Mouse (Mus musculus) CH12.LX (cell line): Measurements from ENCODE around the gene Gm27021. TPM values are rescaled to one million over a fixed set of nuclear protein-coding genes. Genes with fewer than 3 reads are reported as not detected.

Source experiments
- DNase-seq: peaks from one replicate; pipeline ENCODE4 v3.0.0-alpha.2; 2013; ENCODE audit errors: extremely low read depth
- H3K27ac ChIP-seq: 2 replicates; pipeline ENCODE4 v1.5.1; 2012; ENCODE audit warnings: low read depth, mild to moderate bottlenecking, control low read depth, moderate library complexity; ENCODE audit not compliant: insufficient read depth
- H3K27me3 ChIP-seq: replicated peaks from 2 replicates; pipeline ENCODE3; 2012; ENCODE audit warnings: inconsistent platforms
- H3K36me3 ChIP-seq, 2 experiments: replicated peaks in 1 of 2; 2 replicates each; pipeline versions ENCODE3 to v1.6.1; 2012; ENCODE audit warnings: inconsistent platforms in 1 of 2, low read length in 1 of 2, mild to moderate bottlenecking in 1 of 2, mixed read lengths in 1 of 2, moderate library complexity in 1 of 2; ENCODE audit not compliant: control insufficient read depth in 1 of 2, insufficient read depth in 1 of 2
- H3K4me1 ChIP-seq, 2 experiments: 2 replicates each; pipeline ENCODE4 v1.6.1; 2012; ENCODE audit warnings: inconsistent platforms in 1 of 2, moderate library complexity in 1 of 2; ENCODE audit not compliant: insufficient read depth in 2 of 2, control insufficient read depth in 1 of 2
- H3K4me2 ChIP-seq: 2 replicates; pipeline ENCODE4 v1.6.1; 2012; ENCODE audit warnings: low read depth, mild to moderate bottlenecking, control low read depth; ENCODE audit not compliant: poor library complexity, insufficient read depth, severe bottlenecking
- H3K4me3 ChIP-seq, 3 experiments: fragments of 150-350 bp in 1 of 3; sonication (generic) in 1 of 3; replicated peaks in 1 of 3; 2 replicates each; pipeline versions ENCODE3 to v1.5.1; 2011 to 2012; ENCODE audit warnings: low read depth in 2 of 3, low read length in 2 of 3, mild to moderate bottlenecking in 2 of 3, moderate library complexity in 2 of 3, control low read depth in 1 of 3, improper control_type of control experiment in 1 of 3, inconsistent platforms in 1 of 3, mixed read lengths in 1 of 3; ENCODE audit not compliant: poor library complexity in 1 of 3
- H3K79me2 ChIP-seq: replicated peaks from 2 replicates; pipeline ENCODE4 v1.6.1; 2012; ENCODE audit warnings: mild to moderate bottlenecking, moderate library complexity; ENCODE audit not compliant: control insufficient read depth, poor library complexity, insufficient read depth, severe bottlenecking; ENCODE audit errors: extremely low read depth
- H3K9ac ChIP-seq: 2 replicates; pipeline ENCODE4 v1.6.1; 2012; ENCODE audit warnings: low read depth, mild to moderate bottlenecking, control low read depth, moderate library complexity; ENCODE audit not compliant: insufficient read depth
- H3K9me3 ChIP-seq: replicated peaks from 2 replicates; pipeline ENCODE3; 2012; ENCODE audit warnings: low read length, inconsistent platforms, mixed read lengths
- BHLHE40 ChIP-seq: IDR thresholded peaks from 2 replicates; pipeline ENCODE4 v1.6.1; 2011; ENCODE audit warnings: mild to moderate bottlenecking, low read depth, low read length, improper control_type of control experiment
- CHD1 ChIP-seq: IDR thresholded peaks from 2 replicates; pipeline ENCODE4 v1.6.1; 2012; ENCODE audit warnings: low read depth, low read length, improper control_type of control experiment, inconsistent platforms
- CHD2 ChIP-seq: IDR thresholded peaks from 2 replicates; pipeline ENCODE4 v1.6.1; 2011; ENCODE audit warnings: low read length, improper control_type of control experiment
- ELF1 ChIP-seq: IDR thresholded peaks from 2 replicates; pipeline ENCODE4 v1.6.1; 2014; ENCODE audit warnings: low read depth, mild to moderate bottlenecking, inconsistent platforms, low read length, improper control_type of control experiment
- ETS1 ChIP-seq: conservative IDR thresholded peaks from 2 replicates; pipeline ENCODE4 v1.6.1; 2012; ENCODE audit warnings: low read depth, mild to moderate bottlenecking, inconsistent platforms, low read length, improper control_type of control experiment, moderate library complexity
- GABPA ChIP-seq: IDR thresholded peaks from 2 replicates; pipeline ENCODE4 v1.6.1; 2012; ENCODE audit warnings: low read depth, low read length, improper control_type of control experiment, inconsistent platforms; ENCODE audit not compliant: insufficient replicate concordance
- HCFC1 ChIP-seq: IDR thresholded peaks from 2 replicates; pipeline ENCODE4 v1.6.1; 2012; ENCODE audit warnings: low read depth, mild to moderate bottlenecking, inconsistent platforms, low read length, improper control_type of control experiment
- IRF4 ChIP-seq: IDR thresholded peaks from 2 replicates; pipeline ENCODE4 v1.6.1; 2014; ENCODE audit warnings: low read depth, mild to moderate bottlenecking, inconsistent platforms, low read length, improper control_type of control experiment
- JUN ChIP-seq: IDR thresholded peaks from 2 replicates; pipeline ENCODE4 v1.6.1; 2011; ENCODE audit warnings: low read depth, mild to moderate bottlenecking, low read length, improper control_type of control experiment, moderate library complexity; ENCODE audit not compliant: insufficient read depth
- JUND ChIP-seq: conservative IDR thresholded peaks from 2 replicates; pipeline ENCODE4 v1.6.1; 2011; ENCODE audit warnings: low read depth, low read length, improper control_type of control experiment
- KAT2A ChIP-seq: IDR thresholded peaks from 2 replicates; pipeline ENCODE4 v1.6.1; 2012; ENCODE audit warnings: low read length, improper control_type of control experiment, inconsistent platforms; ENCODE audit not compliant: insufficient replicate concordance
- MAFK ChIP-seq: IDR thresholded peaks from 2 replicates; pipeline ENCODE4 v1.6.1; 2011; ENCODE audit warnings: low read length, improper control_type of control experiment; ENCODE audit not compliant: insufficient replicate concordance
- MAX ChIP-seq: IDR thresholded peaks from 2 replicates; pipeline ENCODE4 v1.6.1; 2011; ENCODE audit warnings: low read length, improper control_type of control experiment
- MAZ ChIP-seq: IDR thresholded peaks from 2 replicates; pipeline ENCODE4 v1.6.1; 2012; ENCODE audit warnings: low read depth, mild to moderate bottlenecking, inconsistent platforms, low read length, improper control_type of control experiment, moderate library complexity
- MEF2A ChIP-seq: IDR thresholded peaks from 2 replicates; pipeline ENCODE4 v1.6.1; 2014; ENCODE audit warnings: low read depth, mild to moderate bottlenecking, inconsistent platforms, low read length, improper control_type of control experiment, borderline replicate concordance
- MXI1 ChIP-seq: IDR thresholded peaks from 2 replicates; pipeline ENCODE4 v1.6.1; 2011; ENCODE audit warnings: mild to moderate bottlenecking, low read depth, low read length, improper control_type of control experiment
- PAX5 ChIP-seq: IDR thresholded peaks from 2 replicates; pipeline ENCODE4 v1.6.1; 2012; ENCODE audit warnings: low read length, inconsistent platforms, mixed read lengths
- POLR2A ChIP-seq: IDR thresholded peaks from 2 replicates; pipeline ENCODE4 v1.6.1; 2011; ENCODE audit warnings: low read depth, mild to moderate bottlenecking, improper control_type of control experiment, low read length
- RAD21 ChIP-seq: IDR thresholded peaks from 2 replicates; pipeline ENCODE4 v1.6.1; 2011; ENCODE audit warnings: low read depth, mild to moderate bottlenecking, low read length, improper control_type of control experiment, moderate library complexity
- RCOR1 ChIP-seq: conservative IDR thresholded peaks from 2 replicates; pipeline ENCODE4 v1.6.1; 2012; ENCODE audit warnings: low read depth, mild to moderate bottlenecking, inconsistent platforms, low read length, improper control_type of control experiment
- SIN3A ChIP-seq: IDR thresholded peaks from 2 replicates; pipeline ENCODE4 v1.6.1; 2012; ENCODE audit warnings: low read length, improper control_type of control experiment, inconsistent platforms
- SMC3 ChIP-seq: IDR thresholded peaks from 2 replicates; pipeline ENCODE4 v1.6.1; 2011; ENCODE audit warnings: low read depth, low read length, improper control_type of control experiment
- TCF12 ChIP-seq: IDR thresholded peaks from 2 replicates; pipeline ENCODE4 v1.6.1; 2014; ENCODE audit warnings: low read depth, mild to moderate bottlenecking, inconsistent platforms, low read length, improper control_type of control experiment
- UBTF ChIP-seq: IDR thresholded peaks from 2 replicates; pipeline ENCODE4 v1.6.1; 2012; ENCODE audit warnings: low read depth, mild to moderate bottlenecking, inconsistent platforms, low read length, improper control_type of control experiment, moderate library complexity
- ZC3H11A ChIP-seq: IDR thresholded peaks from 2 replicates; pipeline ENCODE4 v1.6.1; 2012; ENCODE audit warnings: low read depth, mild to moderate bottlenecking, inconsistent platforms, low read length, improper control_type of control experiment
- ZKSCAN1 ChIP-seq: IDR thresholded peaks from 2 replicates; pipeline ENCODE4 v1.6.1; 2012; ENCODE audit warnings: low read depth, inconsistent platforms, low read length, improper control_type of control experiment, borderline replicate concordance
- ZMIZ1 ChIP-seq: IDR thresholded peaks from 2 replicates; pipeline ENCODE4 v1.6.1; 2012; ENCODE audit warnings: low read depth, mild to moderate bottlenecking, inconsistent platforms, low read length, improper control_type of control experiment
- ZNF384 ChIP-seq: IDR thresholded peaks from 2 replicates; pipeline ENCODE4 v1.6.1; 2012; ENCODE audit warnings: low read depth, low read length, improper control_type of control experiment, inconsistent platforms
- dilution Hi-C: fragments of 300-500 bp; cut with MboI; formaldehyde crosslinking; loops from 2 replicates; pipeline ENCODE4 v1.14.3; 2020; ENCODE audit warnings: low sequenced_read_pairs; ENCODE audit not compliant: extremely low pct_unique_long_range_greater_than_20kb, extremely low pct_ligation_motif_present
- in situ Hi-C: fragments of 300-500 bp; cut with MboI; formaldehyde crosslinking; loops from 3 replicates; pipeline ENCODE4 v1.14.3; 2019; ENCODE audit warnings: low sequenced_read_pairs, low pct_ligation_motif_present, low pct_unique_long_range_greater_than_20kb, mixed read lengths
- polyA plus RNA-seq: library from polyadenylated mRNA; unstranded; fragments of >175 nt; gene quantifications from 2 replicates; pipeline ENCODE4 v1.2.1, GENCODE M21; 2012; ENCODE audit warnings: low read depth; ENCODE audit not compliant: insufficient read length
- total RNA-seq, 2 experiments: library from RNA; depleted of rRNA; stranded (reverse); fragments of 300-350 nt in 1 of 2; fragments of >200 nt in 1 of 2; gene quantifications; 2 replicates each; pipeline ENCODE4 v1.2.3; 2012 to 2014

Gene Gm27021
- total and polyA plus RNA-seq, 3 experiments, result 1.0 to 1.1 TPM; not detected in 1

DNA sequence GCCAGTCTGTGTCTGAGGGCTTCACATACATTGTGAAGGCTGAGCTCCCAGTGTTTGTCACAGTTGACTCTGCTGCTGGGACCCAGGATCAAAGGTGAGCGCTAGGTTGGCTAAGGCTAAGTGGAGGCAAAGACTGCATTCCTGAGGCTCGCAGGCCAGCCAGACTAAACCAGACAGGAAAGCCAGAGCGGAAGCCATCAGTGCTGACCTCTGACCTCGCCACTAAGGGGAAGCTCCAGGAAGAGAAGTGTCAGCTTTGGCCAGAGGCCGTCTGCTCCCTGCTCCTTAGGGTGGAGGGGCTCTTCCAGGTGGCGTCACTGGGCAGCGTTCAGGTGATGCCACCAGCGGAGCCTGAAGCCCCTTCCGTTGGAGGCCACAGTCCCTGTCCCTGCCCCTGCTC is 92.1 kb downstream of the Gm27021 start:
- H3K4me2 ChIP-seq, result no peak overlapping the region
- no peaks in the 10 kb centered on the region for H3K27me3 ChIP-seq
- H3K4me3 ChIP-seq, result no peak overlapping the region
- TF ChIP-seq MAFK, result no peak
- no peak for TF ChIP-seq GABPA
- TF ChIP-seq ZNF384, result no peak
- TF ChIP-seq CHD1, result no peak
- TF ChIP-seq SMC3, result no peak
- TF ChIP-seq MXI1, result no peak
- no peak for TF ChIP-seq UBTF
- no peak for TF ChIP-seq ZMIZ1
- TF ChIP-seq HCFC1, result no peak
- TF ChIP-seq IRF4, result no peak
- no peak for TF ChIP-seq MAZ
- no peak for TF ChIP-seq POLR2A
- TF ChIP-seq MAX, result no peak
- TF ChIP-seq ZKSCAN1, result no peak
- TF ChIP-seq KAT2A, result no peak
- no peak for TF ChIP-seq JUN
- TF ChIP-seq RCOR1, result no peak
- no peak for TF ChIP-seq MEF2A
- no peak for TF ChIP-seq JUND
- TF ChIP-seq ETS1, result no peak
- in situ Hi-C loops (no loop called here), dilution Hi-C loops (no loop called here)
- no peaks in the 10 kb centered on the region; the same call in 1 of the 2 replicates for H3K79me2 ChIP-seq
- H3K27ac ChIP-seq, result no peak overlapping the region
- no peaks in the 10 kb centered on the region for H3K9me3 ChIP-seq
- no peak overlapping the region for H3K9ac ChIP-seq
- peaks cover 97 to 99% of the 10 kb centered on the region in 2 experiments for H3K36me3 ChIP-seq
- H3K4me1 ChIP-seq, result peaks cover 0 to 10% of the 10 kb centered on the region in 2 experiments; a peak in 2 of 4 replicates
- no peak for DNase-seq

DNA sequence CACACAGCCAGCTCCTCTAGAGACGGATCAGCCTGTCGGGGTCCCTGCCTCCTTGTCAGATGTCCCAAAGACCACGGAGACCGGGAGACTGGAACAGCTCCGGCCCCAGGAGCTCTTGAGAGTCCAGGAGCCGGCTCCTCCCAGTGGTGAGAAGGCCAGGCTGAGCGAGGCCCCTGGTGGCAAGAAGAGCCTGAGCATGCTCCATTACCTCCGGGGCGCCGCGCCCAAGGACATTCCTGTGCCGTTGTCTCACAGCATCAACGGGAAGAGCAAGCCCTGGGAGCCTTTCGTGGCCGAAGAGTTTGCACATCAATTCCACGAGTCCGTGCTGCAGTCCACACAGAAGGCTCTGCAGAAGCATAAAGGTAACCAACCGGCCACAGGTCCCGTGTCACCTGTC is 92.9 kb downstream of the Gm27021 start:
- Histone ChIP-seq H3K4me1 (peaks cover 0 to 12% of the 10 kb centered on the region in 2 experiments; a peak in 2 of 4 replicates), H3K27ac (no peak overlapping the region), H3K27me3 (no peaks in the 10 kb centered on the region), H3K4me2 (no peak overlapping the region), H3K9me3 (no peaks in the 10 kb centered on the region), H3K79me2 (no peaks in the 10 kb centered on the region; the same call in 1 of the 2 replicates), H3K4me3 (no peak overlapping the region), H3K9ac (no peak overlapping the region), H3K36me3 (peaks cover 95 to 99% of the 10 kb centered on the region in 2 experiments)
- TF ChIP-seq ZKSCAN1 (no peak), ETS1 (no peak), JUN (no peak), CHD2 (no peak), PAX5 (no peak), RCOR1 (no peak), ZNF384 (no peak), ELF1 (no peak), POLR2A (no peak), IRF4 (no peak), SIN3A (no peak), ZC3H11A (no peak), RAD21 (no peak), JUND (no peak), BHLHE40 (no peak), TCF12 (no peak), MAX (no peak)
- in situ Hi-C loops (no loop called here), dilution Hi-C loops (no loop called here)
- DNase-seq, result no peak
